Mouse (Mus musculus) neural tube, embryonic 10.5 days (tissue): ENCODE measurements around the gene Zfp646.
"Not testable (repeated sequence)": the region's sequence is repeated elsewhere in the genome, so short reads cannot be mapped to it uniquely, and the experiment has no call there.

ENCODE experiments used
- DNase-seq: peaks from one replicate; pipeline ENCODE4 v3.0.0-alpha.2; 2017; ENCODE audit warnings: low spot score; ENCODE audit errors: extremely low spot score

Zfp646 gene

GRCm38 (mm10) chr7:127880431-127880830 is 4.4 kb downstream of the Zfp646 start:
- DNase-seq: no peak

- no peak for DNase-seq
Observed at GRCm38 (mm10) chr7:127885951-127886350, 9.9 kb downstream of the Zfp646 start.

- DNase-seq: no peak
Observed at GRCm38 (mm10) chr7:127886551-127886950, 10.5 kb downstream of the Zfp646 start.

GRCm38 (mm10) chr7:127887191-127887590 is 11.2 kb downstream of the Zfp646 start:
- no peak for DNase-seq

- no peak for DNase-seq
Observed at GRCm38 (mm10) chr7:127887781-127888180, 11.8 kb downstream of the Zfp646 start.

GRCm38 (mm10) chr7:127888821-127889220 is 12.8 kb downstream of the Zfp646 start:
- no peak for DNase-seq

- no peak for DNase-seq
Observed at GRCm38 (mm10) chr7:127890798-127891197, 14.8 kb downstream of the Zfp646 start, which contains the start of gene Prss53. Prss53 (minus strand) TSS chr7:127890970.

- no peak for DNase-seq
Observed at GRCm38 (mm10) chr7:127894480-127894879, 18.5 kb downstream of the Zfp646 start.

- DNase-seq: peak; percentile 93
Observed at GRCm38 (mm10) chr7:127895442-127895841, 19.4 kb downstream of the Zfp646 start, which contains the start of the genes Gm21974 and Vkorc1. Gm21974 (minus strand) TSS chr7:127895454. Vkorc1 (minus strand) TSS chr7:127895617.

- not testable (repeated sequence) for DNase-seq
Observed at GRCm38 (mm10) chr7:127895891-127896290, 19.9 kb downstream of the Zfp646 start.

- peak; percentile 53 for DNase-seq
Observed at GRCm38 (mm10) chr7:127896384-127896783, 20.4 kb downstream of the Zfp646 start.

- no peak for DNase-seq
Observed at GRCm38 (mm10) chr7:127897542-127897941, 21.5 kb downstream of the Zfp646 start.

- DNase-seq: no peak
Observed at GRCm38 (mm10) chr7:127898179-127898956, 22.3 kb downstream of the Zfp646 start.

GRCm38 (mm10) chr7:127899997-127900396 is 24.0 kb downstream of the Zfp646 start:
- no peak for DNase-seq

- no peak for DNase-seq
Observed at GRCm38 (mm10) chr7:127901772-127902171, 25.8 kb downstream of the Zfp646 start.

GRCm38 (mm10) chr7:127903971-127904796 is 28.2 kb downstream of the Zfp646 start, which contains the start of gene Bckdk:
Bckdk (plus strand) TSS chr7:127904082.
- peak; percentile 80 for DNase-seq

- DNase-seq: no peak
Observed at GRCm38 (mm10) chr7:127907939-127908338, 31.9 kb downstream of the Zfp646 start.

- DNase-seq: no peak
Observed at GRCm38 (mm10) chr7:127908656-127909055, 32.6 kb downstream of the Zfp646 start.

GRCm38 (mm10) chr7:127912190-127912871 is 36.3 kb downstream of the Zfp646 start, which contains the start of gene Kat8:
Kat8 (plus strand) TSS chr7:127912516.
- peak; percentile 92 for DNase-seq

GRCm38 (mm10) chr7:127912938-127913337 is 36.9 kb downstream of the Zfp646 start:
- no peak for DNase-seq

GRCm38 (mm10) chr7:127915293-127915692 is 39.3 kb downstream of the Zfp646 start:
- DNase-seq: no peak
